Mouse (Mus musculus): ENCODE measurements around the gene Zfp638.
A peak's percentile ranks its signal among the peaks of the same experiment; 100 is the strongest.

The Zfp638 gene

DNA sequence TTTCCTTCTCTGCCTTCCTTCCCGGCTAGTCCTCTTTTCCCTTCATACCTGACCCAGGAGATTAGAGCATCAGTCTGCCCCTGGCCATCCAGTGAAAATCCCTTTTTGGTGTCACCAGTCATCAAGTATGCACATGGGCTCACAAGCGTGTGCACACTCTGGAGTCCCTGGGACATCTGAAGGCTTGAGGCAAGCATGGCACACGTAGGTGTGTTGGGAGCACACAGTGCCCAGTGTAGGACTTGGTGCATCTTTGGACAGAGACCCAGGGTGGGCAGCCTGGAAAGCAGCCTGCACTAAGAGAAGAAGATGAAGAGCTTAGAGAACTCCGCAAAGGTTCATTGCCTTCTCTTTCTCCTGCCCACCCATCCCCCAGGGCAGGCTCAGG is 143.0 kb downstream of the Zfp638 start:
- DNase-seq (ENCODE audit: low read depth, low spot score): no peak

GRCm38 (mm10) chr6:84010303-84011225 is 143.7 kb downstream of the Zfp638 start:
- no peak for DNase-seq (ENCODE audit: low read depth, low spot score)

DNA sequence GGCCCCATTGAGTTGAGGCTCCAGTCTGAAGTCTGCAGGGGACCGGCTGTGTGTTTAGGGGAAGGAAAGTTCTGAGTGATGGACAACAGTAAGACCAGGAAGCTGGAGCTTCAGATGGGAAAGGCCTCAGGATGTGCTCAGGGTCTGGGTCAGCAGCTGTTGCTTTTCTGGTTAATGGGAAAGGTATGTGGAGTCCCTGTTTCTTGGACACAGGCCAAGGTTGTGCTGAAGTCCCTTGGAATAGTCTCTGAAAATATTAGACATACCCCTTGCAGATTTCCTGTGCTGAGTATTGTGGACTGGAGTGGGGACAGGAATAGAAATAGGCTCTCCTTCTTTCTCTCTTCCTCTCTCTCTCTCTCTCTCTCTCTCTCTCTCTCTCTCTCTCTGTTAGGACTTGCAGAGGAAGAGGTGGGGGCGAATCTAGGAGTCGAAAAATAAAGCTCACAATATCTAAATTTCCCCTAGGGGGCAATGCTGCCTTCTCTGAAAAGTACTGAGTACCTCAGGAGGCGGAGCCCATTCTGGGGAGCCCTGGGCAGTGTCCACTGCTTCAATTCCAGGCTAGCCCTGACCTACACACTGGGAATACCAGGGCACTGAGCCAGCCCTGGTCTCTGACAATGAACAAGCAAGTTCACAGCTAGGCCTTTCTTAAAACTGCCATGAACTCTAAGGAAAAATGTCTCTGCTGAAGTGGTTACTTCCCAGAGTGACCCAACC is 148.2 kb downstream of the Zfp638 start:
- DNase-seq (ENCODE audit: low read depth, low spot score): peak; percentile 56

DNA sequence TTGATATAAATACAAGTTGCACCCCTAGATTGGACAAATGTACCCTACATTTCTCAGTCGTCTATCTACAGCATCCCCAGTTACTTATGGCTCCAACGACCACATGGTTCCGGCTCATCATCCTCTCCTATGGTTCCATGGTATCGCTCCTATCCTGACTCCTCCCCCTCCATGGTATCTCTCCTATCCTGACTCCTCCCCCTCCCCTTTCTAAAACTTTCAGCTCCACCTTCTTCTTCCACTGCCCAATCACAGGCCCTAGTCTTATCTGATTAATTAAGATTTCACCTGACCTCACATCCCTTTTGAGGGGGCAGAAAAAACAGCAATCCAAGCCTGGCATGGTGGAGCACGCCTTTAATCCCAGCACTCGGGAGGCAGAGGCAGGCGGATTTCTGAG is 149.9 kb downstream of the Zfp638 start:
- no peak for DNase-seq (ENCODE audit: low read depth, low spot score)

- no peak for DNase-seq (ENCODE audit: low read depth, low spot score)
Measured at GRCm38 (mm10) chr6:84017392-84017791, 150.5 kb downstream of the Zfp638 start.

DNA sequence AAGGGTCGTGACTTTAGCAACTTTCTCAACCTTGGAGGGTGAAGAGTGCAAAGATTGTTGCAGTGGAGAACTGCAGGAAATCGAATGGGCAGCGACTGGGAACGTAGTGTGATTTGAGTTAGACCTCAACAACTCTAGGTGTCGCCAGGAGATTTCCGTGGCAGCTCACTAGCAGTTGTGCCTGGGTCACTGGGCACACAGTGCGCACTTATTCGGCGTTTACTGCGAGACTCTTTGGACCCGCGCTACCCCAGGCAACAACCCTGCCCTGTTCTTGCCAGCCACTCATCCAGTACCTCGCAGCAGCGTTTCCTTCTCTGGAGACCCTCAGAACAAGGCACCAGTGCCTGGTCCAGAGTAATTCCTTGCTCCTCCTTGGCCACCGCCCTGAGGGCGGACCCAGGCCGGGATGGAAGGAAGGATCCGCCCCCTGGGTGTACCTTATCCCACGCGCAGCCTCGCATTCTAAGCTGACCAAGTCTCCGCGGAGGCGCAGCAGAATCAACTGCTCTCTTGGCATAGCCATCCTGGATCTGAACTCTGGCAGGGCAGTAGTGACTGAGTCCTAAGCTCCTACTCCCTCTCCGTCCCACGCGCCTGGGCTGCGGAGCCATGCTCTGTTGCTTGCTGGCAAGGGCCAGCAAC is 152.1 kb downstream of the Zfp638 start:
- DNase-seq (ENCODE audit: low read depth, low spot score): peak; percentile 36

DNA sequence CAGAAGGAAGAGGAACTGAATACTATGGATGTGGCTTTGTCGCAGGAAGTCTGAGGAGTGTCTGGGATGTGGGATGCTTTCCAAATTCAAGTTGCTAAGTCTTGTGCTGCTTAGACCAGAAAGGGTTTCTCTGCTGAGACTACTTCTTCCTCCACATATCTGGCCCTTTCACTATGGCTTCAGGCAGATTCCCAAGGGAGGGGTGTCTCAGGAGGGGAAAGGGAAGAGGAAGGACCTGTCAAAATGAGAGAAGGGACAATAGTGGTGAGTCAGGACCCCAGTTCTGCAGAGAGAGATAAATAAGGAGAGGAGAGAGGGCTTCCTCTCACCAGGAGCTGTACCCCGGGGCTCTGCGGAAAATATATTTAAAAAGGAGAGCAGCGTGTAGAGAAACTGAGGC is 153.1 kb downstream of the Zfp638 start:
- DNase-seq (ENCODE audit: low read depth, low spot score): no peak

- no peak for DNase-seq (ENCODE audit: low read depth, low spot score)
Measured at GRCm38 (mm10) chr6:84021990-84022389, 155.1 kb downstream of the Zfp638 start.

DNA sequence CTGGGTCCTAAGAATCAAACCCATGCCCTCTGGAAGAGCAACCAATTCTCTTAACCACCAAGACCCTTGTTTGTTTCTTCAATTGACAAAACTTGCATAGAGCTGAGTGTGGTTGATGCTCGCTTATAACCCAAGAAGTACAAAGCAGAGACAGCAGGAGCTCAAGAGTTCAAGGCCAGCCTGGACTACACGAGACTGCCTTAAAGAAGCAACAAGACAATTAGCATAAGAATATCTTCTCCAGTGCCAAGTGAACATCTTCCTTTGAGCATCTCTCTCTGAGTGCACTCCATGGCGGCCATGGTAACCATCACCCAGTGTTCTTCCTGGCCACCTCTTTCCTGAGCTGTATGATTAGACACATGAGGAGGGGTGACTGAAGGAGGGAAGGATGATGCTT is 158.7 kb downstream of the Zfp638 start:
- no peak for DNase-seq (ENCODE audit: low read depth, low spot score)

DNA sequence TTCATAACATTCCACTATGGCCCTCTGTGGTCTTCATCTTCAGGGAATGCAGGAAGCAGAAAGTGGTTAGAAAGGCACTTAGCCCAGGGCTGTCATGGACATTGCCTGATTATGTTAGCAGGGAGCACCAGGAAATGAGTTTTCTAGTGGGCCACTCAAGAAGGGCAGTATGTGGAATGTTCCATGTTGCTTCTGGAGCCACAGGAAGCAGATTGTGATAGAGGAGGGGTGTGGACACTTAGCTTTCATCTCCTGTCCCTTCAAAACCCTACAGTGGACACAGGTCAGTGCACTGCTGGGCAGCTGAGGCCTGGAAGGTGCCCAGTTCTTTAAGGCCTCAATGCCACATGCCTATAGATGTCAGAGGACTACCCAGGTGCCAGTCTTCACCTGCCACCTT is 161.9 kb downstream of the Zfp638 start:
- no peak for DNase-seq (ENCODE audit: low read depth, low spot score)

DNA sequence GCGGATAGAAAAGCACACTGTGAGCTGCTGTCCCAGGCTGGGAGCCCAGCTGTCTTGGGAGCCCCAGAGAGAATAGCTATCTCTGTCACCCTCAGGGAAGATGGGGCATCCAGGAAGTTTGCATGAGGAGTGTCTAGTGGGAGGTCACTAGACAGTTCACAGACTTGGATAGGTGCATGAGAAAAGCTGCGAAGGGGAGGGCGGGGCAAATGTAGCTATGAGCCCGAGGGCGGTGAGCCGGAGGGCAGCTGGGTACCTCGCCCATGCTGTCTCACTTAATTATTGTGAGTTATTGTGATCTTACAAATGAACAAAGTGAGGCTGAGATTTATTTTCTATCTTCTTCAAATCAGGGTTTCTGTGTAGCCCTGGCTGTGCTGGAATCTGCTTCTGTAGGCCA is 162.9 kb downstream of the Zfp638 start:
- DNase-seq (ENCODE audit: low read depth, low spot score): no peak

DNA sequence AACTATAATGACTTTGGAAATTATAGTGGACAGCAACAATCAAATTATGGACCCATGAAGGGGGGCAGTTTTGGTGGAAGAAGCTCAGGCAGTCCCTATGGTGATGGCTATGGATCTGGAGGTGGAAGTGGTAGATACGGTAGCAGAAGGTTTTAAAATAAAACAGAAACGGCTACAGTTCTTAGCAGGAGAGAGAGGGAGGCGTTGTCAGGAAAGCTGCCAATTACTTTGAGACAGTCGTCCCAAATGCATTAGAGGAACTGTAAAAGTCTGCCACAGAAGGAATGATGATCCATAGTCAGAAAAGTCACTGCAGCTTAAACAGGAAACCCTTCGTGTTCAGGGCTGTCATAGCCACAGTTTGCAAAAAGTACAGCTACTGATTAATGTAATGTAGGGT is 165.6 kb downstream of the Zfp638 start:
- peak; percentile 77 for DNase-seq (ENCODE audit: low read depth, low spot score)

Data from brain, adult 2 months (tissue).